Mouse (Mus musculus) liver, postnatal 0 days (tissue): Measurements from ENCODE around the gene Fabp6.

Source experiments
- CTCF ChIP-seq: sonication (generic); IDR thresholded peaks from 2 replicates; pipeline ENCODE4 v1.5.1; 2016; ENCODE audit warnings: antibody characterized with exemption, low read depth
- EP300 ChIP-seq: IDR thresholded peaks from 2 replicates; pipeline ENCODE4 v1.6.1; 2016; ENCODE audit warnings: antibody characterized with exemption, low read depth, mild to moderate bottlenecking

GRCm38 (mm10) chr11:43559515-43560292 lies 41.6 kb downstream of the Fabp6 start:
- TF ChIP-seq CTCF (no peak), EP300 (no peak)
